ENCODE assay signal across 11 mouse cellular contexts in the genomic region with DNA sequence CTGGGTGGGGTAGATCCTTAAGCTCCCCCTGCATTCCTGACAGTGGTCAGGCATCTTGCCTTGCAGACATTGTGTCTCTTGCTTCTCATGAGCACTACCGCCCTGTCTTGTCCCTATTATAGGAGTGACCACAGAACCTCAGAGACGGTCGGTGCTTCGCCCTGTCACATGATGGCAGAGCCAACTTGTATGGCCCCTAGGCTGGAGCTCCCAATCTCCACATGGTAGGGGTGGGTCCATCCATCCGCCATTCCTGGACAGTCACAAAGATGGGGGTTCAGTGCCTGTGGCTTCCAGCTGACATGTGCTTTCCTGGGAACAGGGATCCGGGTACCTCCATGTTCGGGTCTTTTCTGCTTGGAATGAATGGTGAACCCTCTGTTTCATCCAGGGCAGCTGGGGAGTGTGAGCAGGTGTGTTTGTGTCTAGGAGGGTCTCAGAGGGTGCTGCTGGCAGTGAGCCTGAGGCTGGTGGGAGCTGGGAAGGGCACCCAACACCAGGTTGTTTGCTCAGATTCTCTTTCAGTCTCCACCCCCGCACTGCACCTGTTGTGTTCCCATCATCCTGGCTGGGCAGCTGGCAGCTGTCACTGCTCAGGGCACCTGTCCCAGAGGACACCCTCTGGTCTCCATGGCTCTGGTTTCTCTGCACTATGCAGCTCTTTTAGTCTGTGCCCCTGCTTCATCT. TPM values are rescaled to one million over a fixed set of nuclear protein-coding genes. Genes with fewer than 3 reads are reported as not detected.
DNase-seq lines count a peak whose midpoint lies in the region; ATAC-seq lines count a peak whose summit lies in the region.
"Had no signal": no experiment of that assay in that cellular context is flagged by ENCODE, and none has a peak within 500 bp of the region (broad histone marks: within the 10 kb centered on the region; RNA-seq: fewer than 3 reads in every experiment).

No protein-coding gene starts in this region.

- H3K4me1 ChIP-seq in neural tube, embryonic 14.5 days (ENCODE audit: control insufficient read depth, insufficient read depth, low read length): no peaks in the 10 kb centered on the region
- H3K4me1 ChIP-seq in neural tube, embryonic 15.5 days: peaks cover 12% of the 10 kb centered on the region

- no peaks in the 10 kb centered on the region for H3K36me3 ChIP-seq in neural tube, embryonic 14.5 days (ENCODE audit: control insufficient read depth, insufficient read depth, low read length)
- H3K36me3 ChIP-seq in neural tube, embryonic 15.5 days: no peaks in the 10 kb centered on the region
- H3K36me3 ChIP-seq: heart, embryonic 13.5 days; midbrain, embryonic 15.5 days had no signal

- ATAC-seq in neural tube, embryonic 14.5 days (ENCODE audit: low read depth): peak; percentile 53; the same call in 1 of the 2 replicates
- ATAC-seq in neural tube, embryonic 15.5 days (ENCODE audit: low FRiP score): no peak
- ATAC-seq: midbrain, embryonic 15.5 days had no signal

- no peaks in the 10 kb centered on the region for H3K9me3 ChIP-seq in neural tube, embryonic 14.5 days (ENCODE audit: control insufficient read depth, low read length)
- no peaks in the 10 kb centered on the region for H3K9me3 ChIP-seq in neural tube, embryonic 15.5 days (replicated peaks)
- H3K9me3 ChIP-seq: heart, embryonic 13.5 days; midbrain, embryonic 15.5 days had no signal

- H3K4me2 ChIP-seq in neural tube, embryonic 14.5 days (ENCODE audit: low read depth, low read length): no peak overlapping the region
- H3K4me2 ChIP-seq in neural tube, embryonic 15.5 days: no peak overlapping the region
- H3K4me2 ChIP-seq: heart, embryonic 13.5 days; midbrain, embryonic 15.5 days had no signal

- no peak overlapping the region for H3K9ac ChIP-seq in neural tube, embryonic 14.5 days (replicated peaks; ENCODE audit: low read depth, low read length)
- H3K9ac ChIP-seq in neural tube, embryonic 15.5 days (replicated peaks): no peak overlapping the region
- H3K9ac ChIP-seq: heart, embryonic 13.5 days; liver, embryonic 14.5 days; midbrain, embryonic 15.5 days had no signal

- H3K27ac ChIP-seq in neural tube, embryonic 14.5 days (ENCODE audit: low read depth, low read length): no peak overlapping the region
- H3K27ac ChIP-seq in neural tube, embryonic 15.5 days (replicated peaks): no peak overlapping the region
- H3K27ac ChIP-seq: heart, embryonic 13.5 days; liver, embryonic 14.5 days; midbrain, embryonic 15.5 days had no signal

- no peak overlapping the region for H3K4me3 ChIP-seq in neural tube, embryonic 14.5 days (ENCODE audit: low read depth, low read length)
- no peak overlapping the region for H3K4me3 ChIP-seq in neural tube, embryonic 15.5 days (replicated peaks)
- H3K4me3 ChIP-seq: heart, embryonic 13.5 days; midbrain, embryonic 15.5 days had no signal

- WGBS in neural tube, embryonic 14.5 days: 83% methylated on average over 8 of the region's 8 CpGs
- 81% methylated on average over 8 of the region's 8 CpGs for WGBS in neural tube, embryonic 15.5 days

- DNase-seq in cerebellum, postnatal 10 days: peak; percentile 72 to 74
- DNase-seq in gastrocnemius, postnatal 4 days (ENCODE audit: low spot score in 2 of 2): peak; percentile 42 to 70
- DNase-seq in skeletal muscle tissue, adult 2 months (ENCODE audit: low read depth, low spot score): peak; percentile 95
- DNase-seq in lung, postnatal 25 days (ENCODE audit: low spot score): no peak
- DNase-seq in frontal cortex, postnatal 10 days (ENCODE audit: low spot score in 2 of 2): no peak
- DNase-seq: kidney, adult 18-20 months had no signal

- H3K27me3 ChIP-seq in neural tube, embryonic 14.5 days (ENCODE audit: control insufficient read depth, insufficient read depth, low read length): no peaks in the 10 kb centered on the region
- H3K27me3 ChIP-seq in neural tube, embryonic 15.5 days (replicated peaks): no peaks in the 10 kb centered on the region
- H3K27me3 ChIP-seq: heart, embryonic 13.5 days; midbrain, embryonic 15.5 days had no signal

RNA-seq across cellular contexts. Expression of a gene that starts 43.7 kb away (rescaled TPM):
- 12.1 and 14.4 TPM in 2 replicates for polyA plus RNA-seq in neural tube, embryonic 14.5 days (2014; fragmentation: Nextera tagmentation; extraction: Ambion mirVana)
- polyA plus RNA-seq in neural tube, embryonic 15.5 days (2015; fragmentation: Nextera tagmentation; extraction: Ambion mirVana): 13.7 and 15.4 TPM in 2 replicates
- 10 to 100 TPM; 30.8 to 33.0 TPM for total RNA-seq in gastrocnemius, postnatal 4 days (2021)

Comparison
In these comparisons a context has a peak if more than half of its experiments do, and no peak if none do; other contexts are left out.
1. DNase-seq: peak in cerebellum, postnatal 10 days (2 of 2), gastrocnemius, postnatal 4 days (2 of 2) and skeletal muscle tissue, adult 2 months (single experiment); none in lung, postnatal 25 days (single experiment) and frontal cortex, postnatal 10 days (0 of 2).